Mouse (Mus musculus) heart, embryonic 11.5 days (tissue): ENCODE data around the gene Hat1. TPM values are rescaled to one million over a fixed set of nuclear protein-coding genes. Genes with fewer than 3 reads are reported as not detected.

Source experiments
- ATAC-seq: fragments of 200-750 bp; cut with Nextera tagmentation; replicated peaks from 2 replicates; pipeline ENCODE4 v1.8.0; 2017; ENCODE audit warnings: moderate library complexity; ENCODE audit not compliant: insufficient number of reproducible peaks, low FRiP score, low TSS enrichment
- H3K27ac ChIP-seq: fragments of 300-500 bp; sonication (generic); 2 replicates; pipeline ENCODE4 v1.5.1; 2014; ENCODE audit warnings: mild to moderate bottlenecking, low read depth, low read length
- H3K27me3 ChIP-seq: fragments of 300-500 bp; sonication (generic); 2 replicates; pipeline ENCODE4 v1.6.1; 2014; ENCODE audit warnings: mild to moderate bottlenecking, low read length, mixed read lengths; ENCODE audit not compliant: control insufficient read depth, insufficient read depth
- H3K36me3 ChIP-seq: fragments of 300-500 bp; sonication (generic); 2 replicates; pipeline ENCODE4 v1.6.1; 2014; ENCODE audit warnings: mild to moderate bottlenecking, low read length, moderate library complexity, mixed read lengths; ENCODE audit not compliant: control insufficient read depth, insufficient read depth
- H3K4me1 ChIP-seq: fragments of 300-500 bp; sonication (generic); 2 replicates; pipeline ENCODE4 v1.6.1; 2014; ENCODE audit warnings: low read length; ENCODE audit not compliant: control insufficient read depth, insufficient read depth
- H3K4me2 ChIP-seq: fragments of 300-500 bp; sonication (generic); 2 replicates; pipeline ENCODE4 v1.6.1; 2014; ENCODE audit warnings: mild to moderate bottlenecking, moderate library complexity
- H3K4me3 ChIP-seq: fragments of 300-500 bp; sonication (generic); 2 replicates; pipeline ENCODE4 v1.5.1; 2014; ENCODE audit warnings: low read depth, low read length
- H3K9ac ChIP-seq: fragments of 300-500 bp; sonication (generic); 2 replicates; pipeline ENCODE4 v1.6.1; 2014; ENCODE audit warnings: mild to moderate bottlenecking, low read depth, low read length, moderate library complexity
- H3K9me3 ChIP-seq: fragments of 300-500 bp; sonication (generic); replicated peaks from 2 replicates; pipeline ENCODE4 v1.6.1; 2016; ENCODE audit warnings: low read length; ENCODE audit not compliant: control insufficient read depth
- WGBS: fragments of 180-500 bp; shearing (Covaris S2); extraction: QIAGEN DNeasy Blood & Tissue Kit; methylation state at CpG from one replicate; pipeline ENCODE4 v1.1.7; 2014; ENCODE audit not compliant: insufficient replicate concordance; 5-methylcytosine and 5-hydroxymethylcytosine counted together
- polyA plus RNA-seq: library from polyadenylated mRNA; unstranded; fragments of >200 nt; fragmentation: Nextera tagmentation; extraction: Ambion mirVana; gene quantifications from 2 replicates; pipeline ENCODE4 v1.2.1, GENCODE M21; 2014

Gene Hat1
- polyA plus RNA-seq, 1 experiment from 2014 or later, result 144 TPM

- H3K27me3 ChIP-seq, result no peaks in the 10 kb centered on the region
- ATAC-seq, result no peak
- H3K27ac ChIP-seq, result no peak overlapping the region
- no peak overlapping the region for H3K4me2 ChIP-seq
- WGBS, result 88% methylated on average over 6 of the region's 6 CpGs
- no peaks in the 10 kb centered on the region for H3K9me3 ChIP-seq
- H3K36me3 ChIP-seq, result peaks cover 10% of the 10 kb centered on the region
- H3K4me3 ChIP-seq, result no peak overlapping the region
- H3K9ac ChIP-seq, result no peak overlapping the region
- no peaks in the 10 kb centered on the region; the same call in 1 of the 2 replicates for H3K4me1 ChIP-seq
Measured at GRCm38 (mm10) chr2:71387766-71388165, 992 bp upstream of the Hat1 start.

DNA sequence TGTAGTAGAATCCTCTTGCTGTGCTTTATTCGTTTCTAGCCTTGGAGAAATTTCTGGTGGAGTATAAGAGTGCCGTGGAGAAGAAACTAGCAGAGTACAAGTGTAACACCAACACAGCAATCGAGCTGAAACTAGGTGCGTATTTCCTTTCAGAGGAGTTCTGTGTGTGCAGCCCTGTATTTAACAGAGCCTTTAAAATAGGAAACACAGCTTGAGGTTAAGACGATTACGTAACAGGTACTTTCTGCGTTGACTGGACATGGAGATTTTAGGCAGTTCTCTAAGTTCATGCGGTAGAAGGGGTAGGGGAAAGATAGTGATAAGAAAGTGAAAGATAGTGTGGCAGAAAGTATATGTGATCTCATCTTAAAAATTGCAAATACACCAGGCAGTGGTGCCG lies 1.1 kb downstream of the Hat1 start:
- ATAC-seq, result no peak
- Histone ChIP-seq H3K27me3 (no peaks in the 10 kb centered on the region), H3K4me2 (peak overlapping the region; percentile 72), H3K36me3 (peaks cover 14% of the 10 kb centered on the region), H3K27ac (peak overlapping the region; percentile 70), H3K4me3 (peak overlapping the region; percentile 75), H3K9me3 (no peaks in the 10 kb centered on the region), H3K4me1 (no peaks in the 10 kb centered on the region; the same call in 1 of the 2 replicates), H3K9ac (peak overlapping the region; percentile 75)
- 54% methylated on average over 9 of the region's 9 CpGs for WGBS

- no peak overlapping the region for H3K9ac ChIP-seq
- WGBS, result 82% methylated on average over 1 of the region's 1 CpGs
- no peaks in the 10 kb centered on the region for H3K27me3 ChIP-seq
- no peaks in the 10 kb centered on the region; the same call in 1 of the 2 replicates for H3K36me3 ChIP-seq
- ATAC-seq, result no peak
- H3K27ac ChIP-seq, result no peak overlapping the region
- no peak overlapping the region for H3K4me3 ChIP-seq
- H3K4me2 ChIP-seq, result no peak overlapping the region
- H3K9me3 ChIP-seq, result no peaks in the 10 kb centered on the region
- H3K4me1 ChIP-seq, result no peaks in the 10 kb centered on the region
Measured at GRCm38 (mm10) chr2:71405613-71406012, 16.9 kb downstream of the Hat1 start.

- no peak overlapping the region for H3K9ac ChIP-seq
Measured at GRCm38 (mm10) chr2:71418760-71419280, 30.1 kb downstream of the Hat1 start.

DNA sequence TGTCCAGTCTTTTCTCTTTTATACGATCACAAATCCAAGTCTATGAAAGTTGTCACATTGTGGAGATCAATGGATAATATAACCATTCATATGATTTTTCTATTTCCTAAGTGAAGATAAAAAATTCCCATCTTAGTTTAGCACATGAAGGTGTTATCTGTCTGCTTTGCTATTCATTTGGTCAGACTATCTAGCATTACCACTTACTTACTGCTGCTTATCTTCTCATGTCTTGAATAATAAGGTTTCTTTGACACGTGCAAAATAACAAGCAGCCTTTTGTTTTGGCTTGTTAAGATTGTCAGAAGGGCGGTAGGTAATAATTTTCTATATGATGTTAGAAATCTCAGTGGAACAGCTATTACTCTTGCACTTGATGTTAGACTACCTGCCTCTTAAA lies 30.6 kb downstream of the Hat1 start:
- H3K27me3 ChIP-seq, result no peaks in the 10 kb centered on the region
- H3K9ac ChIP-seq, result no peak overlapping the region
- H3K9me3 ChIP-seq, result no peaks in the 10 kb centered on the region
- no peak for ATAC-seq
- WGBS, result 87% methylated on average over 3 of the region's 3 CpGs
- H3K27ac ChIP-seq, result no peak overlapping the region
- H3K4me1 ChIP-seq, result no peaks in the 10 kb centered on the region; the same call in 1 of the 2 replicates
- H3K4me3 ChIP-seq, result no peak overlapping the region
- no peak overlapping the region for H3K4me2 ChIP-seq
- H3K36me3 ChIP-seq, result 0 out of 2 replicates have a peak, but pooled peaks cover 5% of the 10 kb centered on the region

More at GRCm38 (mm10) chr2:71418760-71419280, 30.1 kb downstream of the Hat1 start:
- Histone ChIP-seq H3K36me3 (0 out of 2 replicates have a peak, but pooled peaks cover 5% of the 10 kb centered on the region), H3K9me3 (no peaks in the 10 kb centered on the region), H3K4me3 (no peak overlapping the region), H3K27ac (no peak overlapping the region), H3K27me3 (no peaks in the 10 kb centered on the region), H3K4me2 (no peak overlapping the region), H3K4me1 (no peaks in the 10 kb centered on the region)
- WGBS, result 89% methylated on average over 3 of the region's 3 CpGs
- ATAC-seq, result no peak

GRCm38 (mm10) chr2:71420895-71421425 lies 32.2 kb downstream of the Hat1 start:
- Histone ChIP-seq H3K9ac (no peak overlapping the region), H3K4me2 (no peak overlapping the region), H3K36me3 (0 out of 2 replicates have a peak, but pooled peaks cover 5% of the 10 kb centered on the region), H3K4me1 (no peaks in the 10 kb centered on the region; the same call in 1 of the 2 replicates), H3K4me3 (no peak overlapping the region), H3K27ac (no peak overlapping the region), H3K27me3 (no peaks in the 10 kb centered on the region), H3K9me3 (no peaks in the 10 kb centered on the region)
- WGBS, result 95% methylated on average over 9 of the region's 9 CpGs
- ATAC-seq, result no peak

- 0 out of 2 replicates have a peak, but pooled peaks cover 5% of the 10 kb centered on the region for H3K36me3 ChIP-seq
- peak overlapping the region; percentile 54; the same call in 1 of the 2 replicates for H3K27ac ChIP-seq
- no peaks in the 10 kb centered on the region for H3K9me3 ChIP-seq
- H3K4me1 ChIP-seq, result no peaks in the 10 kb centered on the region; the same call in 1 of the 2 replicates
- no peak overlapping the region for H3K9ac ChIP-seq
- no peak overlapping the region for H3K4me2 ChIP-seq
- H3K4me3 ChIP-seq, result no peak overlapping the region
- H3K27me3 ChIP-seq, result no peaks in the 10 kb centered on the region
- 25% methylated on average over 4 of the region's 4 CpGs for WGBS
- no peak for ATAC-seq
Measured at GRCm38 (mm10) chr2:71424545-71424944, 35.8 kb downstream of the Hat1 start.

- no peaks in the 10 kb centered on the region for H3K9me3 ChIP-seq
- ATAC-seq, result no peak
- H3K27ac ChIP-seq, result no peak overlapping the region
- no peak overlapping the region for H3K4me3 ChIP-seq
- 84% methylated on average over 4 of the region's 4 CpGs for WGBS
- no peak overlapping the region for H3K4me2 ChIP-seq
- H3K9ac ChIP-seq, result no peak overlapping the region
- no peaks in the 10 kb centered on the region for H3K27me3 ChIP-seq
- H3K36me3 ChIP-seq, result peaks cover 18% of the 10 kb centered on the region
- H3K4me1 ChIP-seq, result no peaks in the 10 kb centered on the region
Measured at GRCm38 (mm10) chr2:71435440-71435839, 46.7 kb downstream of the Hat1 start.

DNA sequence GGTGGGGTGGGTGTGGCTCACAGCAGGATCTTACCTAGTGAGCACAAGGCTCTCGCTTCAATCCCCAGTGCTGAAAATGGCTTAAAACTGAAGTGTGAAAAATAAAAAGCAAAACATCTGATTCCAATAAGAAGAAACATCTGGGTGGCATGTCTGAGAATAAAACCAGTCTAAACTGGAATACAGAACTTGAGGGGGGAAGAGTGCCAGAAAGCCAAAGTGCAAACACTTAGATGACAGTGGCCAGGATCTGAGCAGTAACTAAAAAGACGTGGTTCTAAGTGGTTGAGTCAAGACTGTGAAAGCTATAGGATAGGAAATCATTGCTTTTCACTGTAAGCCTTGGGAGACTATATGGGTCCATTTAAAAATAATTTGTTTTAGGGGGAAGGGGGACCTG lies 54.6 kb downstream of the Hat1 start:
- 25% methylated on average over 2 of the region's 2 CpGs for WGBS
- Histone ChIP-seq H3K9ac (no peak overlapping the region), H3K36me3 (peaks cover 8% of the 10 kb centered on the region; the same call in 1 of the 2 replicates), H3K27ac (no peak overlapping the region), H3K4me1 (no peaks in the 10 kb centered on the region), H3K4me2 (no peak overlapping the region), H3K9me3 (no peaks in the 10 kb centered on the region), H3K4me3 (no peak overlapping the region), H3K27me3 (peaks cover 4% of the 10 kb centered on the region; the same call in 1 of the 2 replicates)
- no peak for ATAC-seq
